Mouse (Mus musculus) liver, embryonic 15.5 days (tissue): ENCODE measurements at regions not wholly inside any gene's neighbourhood (a gene's known extent, or its start where the extent isn't known, plus 50 kb on each side); places are given as distances from the start of the nearest gene placed in this dataset.

Experiments
- ATAC-seq: fragments of 200-750 bp; cut with Nextera tagmentation; 2 replicates; pipeline ENCODE4 v1.8.0; 2017; ENCODE audit warnings: moderate number of reproducible peaks, mild to moderate bottlenecking, moderate library complexity; ENCODE audit not compliant: insufficient read depth
- H3K27ac ChIP-seq: fragments of 300-500 bp; sonication (generic); replicated peaks from 2 replicates; pipeline ENCODE4 v1.5.1; 2015; ENCODE audit warnings: mild to moderate bottlenecking, inconsistent platforms
- H3K27me3 ChIP-seq: fragments of 300-500 bp; sonication (generic); 2 replicates; pipeline ENCODE4 v1.6.1; 2015; ENCODE audit warnings: mild to moderate bottlenecking, inconsistent platforms
- H3K36me3 ChIP-seq: fragments of 300-500 bp; sonication (generic); replicated peaks from 2 replicates; pipeline ENCODE4 v1.6.1; 2015; ENCODE audit warnings: moderate library complexity, mild to moderate bottlenecking, inconsistent platforms
- H3K4me1 ChIP-seq: fragments of 300-500 bp; sonication (generic); replicated peaks from 2 replicates; pipeline ENCODE4 v1.6.1; 2015; ENCODE audit warnings: inconsistent platforms
- H3K4me2 ChIP-seq: fragments of 300-500 bp; sonication (generic); 2 replicates; pipeline ENCODE4 v1.6.1; 2015; ENCODE audit warnings: moderate library complexity, mild to moderate bottlenecking, inconsistent platforms
- H3K4me3 ChIP-seq: fragments of 300-500 bp; sonication (generic); replicated peaks from 2 replicates; pipeline ENCODE4 v1.5.1; 2015; ENCODE audit warnings: mild to moderate bottlenecking, inconsistent platforms
- H3K9ac ChIP-seq: fragments of 300-500 bp; sonication (generic); 2 replicates; pipeline ENCODE4 v1.6.1; 2015; ENCODE audit warnings: moderate library complexity, mild to moderate bottlenecking, inconsistent platforms
- H3K9me3 ChIP-seq: fragments of 300-500 bp; sonication (generic); replicated peaks from 2 replicates; pipeline ENCODE4 v1.6.1; 2016; ENCODE audit warnings: inconsistent platforms
- WGBS: fragments of 180-500 bp; shearing (Covaris S2); methylation state at CpG from one replicate; pipeline ENCODE4 v1.1.7; 2015; ENCODE audit warnings: mixed read lengths; ENCODE audit not compliant: insufficient replicate concordance; 5-methylcytosine and 5-hydroxymethylcytosine counted together

DNA sequence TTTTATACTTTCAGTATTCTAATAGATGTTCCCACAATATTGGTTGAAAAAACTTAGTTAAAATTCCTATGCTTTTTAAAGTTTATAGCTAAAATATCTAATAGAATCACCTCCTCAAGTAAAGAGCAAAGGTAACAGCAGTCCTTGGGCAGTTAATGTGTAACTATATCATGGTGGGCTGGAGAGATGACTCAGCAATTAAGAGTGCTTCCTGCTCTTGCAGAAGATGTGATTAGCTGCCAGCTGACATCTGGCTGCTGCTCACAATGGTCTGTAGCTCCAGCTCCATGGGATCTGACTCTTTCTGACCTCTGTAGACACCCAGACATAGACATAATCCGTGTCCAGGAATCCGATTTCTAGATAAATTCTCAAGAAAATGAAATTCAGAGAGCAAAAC lies 1044.5 kb upstream of the Lcorl start:
- H3K4me3 ChIP-seq = no peak overlapping the region
- no peak for ATAC-seq
- H3K27me3 ChIP-seq = no peaks in the 10 kb centered on the region
- 67% methylated on average over 2 of the region's 2 CpGs for WGBS
- H3K36me3 ChIP-seq = no peaks in the 10 kb centered on the region
- H3K9me3 ChIP-seq = no peaks in the 10 kb centered on the region
- no peaks in the 10 kb centered on the region; the same call in 1 of the 2 replicates for H3K4me1 ChIP-seq
- no peak overlapping the region for H3K27ac ChIP-seq
- H3K9ac ChIP-seq = no peak overlapping the region
- H3K4me2 ChIP-seq = no peak overlapping the region

- Histone ChIP-seq H3K4me2 (no peak overlapping the region), H3K4me3 (no peak overlapping the region), H3K9ac (no peak overlapping the region), H3K27me3 (no peaks in the 10 kb centered on the region), H3K9me3 (no peaks in the 10 kb centered on the region), H3K27ac (no peak overlapping the region), H3K36me3 (no peaks in the 10 kb centered on the region), H3K4me1 (no peaks in the 10 kb centered on the region)
- ATAC-seq = peak; percentile 92
- WGBS = 29% methylated on average over 2 of the region's 2 CpGs
Observed at GRCm38 (mm10) chr5:46894037-46894436, 1036.6 kb upstream of the Lcorl start.

DNA sequence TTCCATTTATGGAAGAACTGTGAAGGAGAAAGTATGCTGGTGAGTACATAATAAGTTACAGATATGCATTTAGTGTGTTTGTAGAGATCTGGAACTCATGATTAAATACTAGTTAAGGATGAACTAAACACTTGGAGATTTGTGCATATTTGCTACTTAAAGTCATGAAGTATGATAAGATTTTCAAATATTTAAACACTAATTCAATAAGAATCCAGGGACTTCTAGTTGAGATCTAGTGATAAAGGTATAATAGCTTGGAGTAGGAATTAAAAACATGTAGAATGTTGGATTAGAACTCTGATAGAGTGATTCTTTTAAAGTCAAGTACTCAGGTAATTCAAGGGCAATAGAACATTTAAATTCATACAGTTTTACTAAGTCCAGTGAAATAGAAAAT lies 1026.5 kb upstream of the Lcorl start:
- ATAC-seq = no peak
- Histone ChIP-seq H3K36me3 (no peaks in the 10 kb centered on the region), H3K9me3 (no peaks in the 10 kb centered on the region), H3K4me1 (no peaks in the 10 kb centered on the region), H3K27me3 (no peaks in the 10 kb centered on the region), H3K4me3 (no peak overlapping the region), H3K4me2 (no peak overlapping the region), H3K27ac (no peak overlapping the region), H3K9ac (no peak overlapping the region)

- Histone ChIP-seq H3K4me2 (no peak overlapping the region), H3K36me3 (no peaks in the 10 kb centered on the region), H3K9me3 (no peaks in the 10 kb centered on the region), H3K4me3 (no peak overlapping the region), H3K4me1 (no peaks in the 10 kb centered on the region), H3K9ac (no peak overlapping the region), H3K27me3 (no peaks in the 10 kb centered on the region), H3K27ac (no peak overlapping the region)
- no peak for ATAC-seq
Observed at GRCm38 (mm10) chr5:46856837-46857236, 999.4 kb upstream of the Lcorl start.

DNA sequence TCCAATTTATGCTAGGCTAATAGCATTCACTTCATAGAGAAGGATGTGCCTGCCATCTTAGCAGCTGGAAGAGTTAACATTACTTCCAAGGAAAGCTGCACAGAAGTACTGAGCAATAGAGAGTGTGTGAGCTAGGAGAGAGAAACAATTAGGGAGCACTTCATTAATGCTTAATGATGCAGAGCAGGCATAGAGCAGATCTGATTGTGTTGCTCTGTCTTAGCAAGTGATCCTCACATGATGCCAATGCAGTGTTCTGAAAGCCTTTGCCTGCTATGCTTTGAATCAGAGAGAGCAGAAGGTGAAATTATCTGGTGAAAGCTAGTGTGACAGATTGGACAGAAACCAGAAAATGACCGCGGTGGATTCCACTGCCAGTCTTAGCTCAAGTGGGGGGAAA lies 987.8 kb upstream of the Lcorl start:
- Histone ChIP-seq H3K9ac (no peak overlapping the region), H3K36me3 (no peaks in the 10 kb centered on the region), H3K27ac (no peak overlapping the region), H3K27me3 (no peaks in the 10 kb centered on the region), H3K4me3 (no peak overlapping the region), H3K4me2 (no peak overlapping the region), H3K4me1 (no peaks in the 10 kb centered on the region), H3K9me3 (no peaks in the 10 kb centered on the region)
- 77% methylated on average over 2 of the region's 2 CpGs for WGBS
- no peak for ATAC-seq

DNA sequence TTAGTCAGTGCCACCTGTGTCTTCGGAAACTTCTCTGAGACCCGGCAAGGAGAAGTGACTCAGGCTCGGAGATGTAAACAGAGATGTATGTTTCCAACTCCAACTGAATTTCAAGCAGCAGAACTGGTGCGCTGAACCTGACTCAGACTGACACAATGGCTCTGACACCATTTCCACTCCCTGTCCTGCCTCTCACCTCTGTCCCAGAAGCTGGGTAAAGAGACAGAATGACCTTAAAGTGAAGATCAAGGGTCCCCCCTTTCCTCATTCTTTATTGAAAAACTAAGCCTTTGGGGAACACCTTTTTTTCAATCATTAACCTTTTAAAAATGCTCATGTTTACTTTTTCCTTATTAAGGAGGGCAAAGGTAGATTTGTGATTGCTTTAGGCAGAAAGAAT lies 979.4 kb upstream of the Lcorl start:
- Histone ChIP-seq H3K4me2 (no peak overlapping the region), H3K27ac (no peak overlapping the region), H3K9me3 (no peaks in the 10 kb centered on the region), H3K4me1 (no peaks in the 10 kb centered on the region), H3K4me3 (no peak overlapping the region), H3K36me3 (no peaks in the 10 kb centered on the region), H3K27me3 (no peaks in the 10 kb centered on the region), H3K9ac (no peak overlapping the region)
- WGBS = 69% methylated on average over 4 of the region's 4 CpGs
- no peak for ATAC-seq

GRCm38 (mm10) chr5:46830797-46831618 lies 973.6 kb upstream of the Lcorl start:
- H3K4me2 ChIP-seq = no peak overlapping the region
- no peak overlapping the region for H3K4me3 ChIP-seq
- no peak overlapping the region for H3K27ac ChIP-seq
- no peaks in the 10 kb centered on the region for H3K4me1 ChIP-seq
- no peaks in the 10 kb centered on the region for H3K9me3 ChIP-seq
- H3K9ac ChIP-seq = no peak overlapping the region
- ATAC-seq = no peak
- H3K36me3 ChIP-seq = no peaks in the 10 kb centered on the region
- 69% methylated on average over 9 of the region's 9 CpGs for WGBS
- H3K27me3 ChIP-seq = no peaks in the 10 kb centered on the region

GRCm38 (mm10) chr5:46830114-46830513 lies 972.7 kb upstream of the Lcorl start:
- H3K27ac ChIP-seq = no peak overlapping the region
- no peak for ATAC-seq
- no peaks in the 10 kb centered on the region for H3K4me1 ChIP-seq
- no peak overlapping the region for H3K9ac ChIP-seq
- no peak overlapping the region for H3K4me2 ChIP-seq
- H3K9me3 ChIP-seq = no peaks in the 10 kb centered on the region
- 77% methylated on average over 6 of the region's 6 CpGs for WGBS
- no peaks in the 10 kb centered on the region for H3K36me3 ChIP-seq
- no peak overlapping the region for H3K4me3 ChIP-seq
- no peaks in the 10 kb centered on the region for H3K27me3 ChIP-seq

DNA sequence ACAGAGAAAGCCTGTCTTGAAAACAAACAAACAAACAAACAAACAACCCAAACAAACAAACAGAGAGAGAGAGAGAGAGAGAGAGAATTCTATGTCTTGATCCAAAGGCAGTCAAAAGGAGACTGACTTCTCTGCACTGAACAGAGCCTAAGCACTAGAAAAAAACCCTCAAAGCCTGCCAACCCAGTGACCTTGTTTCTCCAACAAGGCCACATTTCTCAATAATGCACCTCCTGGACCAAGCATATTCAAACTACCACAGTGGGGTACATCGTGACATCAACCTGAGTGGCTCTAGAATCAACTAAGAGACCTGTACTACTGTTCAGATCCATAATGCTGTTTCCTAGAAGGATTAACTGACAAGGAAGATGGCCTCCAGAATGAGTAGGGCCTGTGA lies 969.0 kb upstream of the Lcorl start:
- WGBS = 64% methylated on average over 1 of the region's 1 CpGs
- no peaks in the 10 kb centered on the region for H3K36me3 ChIP-seq
- no peak overlapping the region for H3K4me3 ChIP-seq
- no peak overlapping the region for H3K27ac ChIP-seq
- no peaks in the 10 kb centered on the region for H3K9me3 ChIP-seq
- ATAC-seq = no peak
- H3K27me3 ChIP-seq = no peaks in the 10 kb centered on the region
- no peak overlapping the region for H3K4me2 ChIP-seq
- no peak overlapping the region for H3K9ac ChIP-seq
- no peaks in the 10 kb centered on the region for H3K4me1 ChIP-seq

DNA sequence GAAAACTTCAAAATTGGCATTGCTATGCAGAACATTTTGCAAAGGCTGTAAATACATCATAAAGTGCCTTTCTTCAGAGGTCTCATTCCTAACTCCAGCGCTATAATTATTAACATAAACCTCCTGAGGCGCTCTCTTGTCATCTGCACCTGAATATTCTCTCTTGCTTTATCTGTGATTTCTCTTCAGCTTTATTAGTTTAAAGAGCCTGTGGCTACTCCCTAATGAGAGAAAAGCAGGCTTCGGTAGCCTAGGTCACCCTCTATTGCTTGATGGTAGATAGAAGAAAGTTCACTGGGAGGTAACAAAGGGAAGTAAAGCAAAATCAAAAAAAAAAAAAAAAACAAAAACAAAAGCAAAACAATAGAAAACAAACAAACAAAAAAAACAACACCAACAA lies 967.5 kb upstream of the Lcorl start:
- H3K4me2 ChIP-seq = no peak overlapping the region
- WGBS = 65% methylated on average over 3 of the region's 3 CpGs
- no peak overlapping the region for H3K4me3 ChIP-seq
- no peaks in the 10 kb centered on the region for H3K36me3 ChIP-seq
- no peaks in the 10 kb centered on the region for H3K9me3 ChIP-seq
- H3K9ac ChIP-seq = no peak overlapping the region
- no peak overlapping the region for H3K27ac ChIP-seq
- no peaks in the 10 kb centered on the region for H3K27me3 ChIP-seq
- no peak for ATAC-seq
- no peaks in the 10 kb centered on the region for H3K4me1 ChIP-seq

DNA sequence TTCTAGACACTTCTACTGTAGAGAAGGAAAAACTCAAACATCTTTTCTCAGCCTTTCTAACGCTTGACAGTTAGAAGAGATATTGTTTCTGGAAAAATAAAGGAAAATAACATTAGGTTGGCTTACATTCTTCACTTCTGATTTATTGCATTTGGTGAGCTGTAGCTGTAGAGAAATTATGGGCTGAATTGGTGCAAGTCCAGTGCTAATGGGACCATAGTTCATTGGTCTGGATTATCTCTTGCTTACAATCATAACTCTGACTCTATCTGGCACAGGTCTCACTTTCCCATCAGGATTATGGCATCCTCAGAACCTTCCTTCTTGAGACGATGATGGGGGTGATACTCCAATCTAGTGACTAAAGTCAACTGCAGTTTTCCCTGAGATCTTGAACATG lies 937.7 kb upstream of the Lcorl start:
- H3K9me3 ChIP-seq = no peaks in the 10 kb centered on the region
- no peaks in the 10 kb centered on the region for H3K36me3 ChIP-seq
- H3K9ac ChIP-seq = no peak overlapping the region
- H3K27ac ChIP-seq = no peak overlapping the region
- H3K4me1 ChIP-seq = no peaks in the 10 kb centered on the region
- WGBS = 58% methylated on average over 2 of the region's 2 CpGs
- H3K4me2 ChIP-seq = no peak overlapping the region
- H3K4me3 ChIP-seq = no peak overlapping the region
- ATAC-seq = no peak
- no peaks in the 10 kb centered on the region for H3K27me3 ChIP-seq

DNA sequence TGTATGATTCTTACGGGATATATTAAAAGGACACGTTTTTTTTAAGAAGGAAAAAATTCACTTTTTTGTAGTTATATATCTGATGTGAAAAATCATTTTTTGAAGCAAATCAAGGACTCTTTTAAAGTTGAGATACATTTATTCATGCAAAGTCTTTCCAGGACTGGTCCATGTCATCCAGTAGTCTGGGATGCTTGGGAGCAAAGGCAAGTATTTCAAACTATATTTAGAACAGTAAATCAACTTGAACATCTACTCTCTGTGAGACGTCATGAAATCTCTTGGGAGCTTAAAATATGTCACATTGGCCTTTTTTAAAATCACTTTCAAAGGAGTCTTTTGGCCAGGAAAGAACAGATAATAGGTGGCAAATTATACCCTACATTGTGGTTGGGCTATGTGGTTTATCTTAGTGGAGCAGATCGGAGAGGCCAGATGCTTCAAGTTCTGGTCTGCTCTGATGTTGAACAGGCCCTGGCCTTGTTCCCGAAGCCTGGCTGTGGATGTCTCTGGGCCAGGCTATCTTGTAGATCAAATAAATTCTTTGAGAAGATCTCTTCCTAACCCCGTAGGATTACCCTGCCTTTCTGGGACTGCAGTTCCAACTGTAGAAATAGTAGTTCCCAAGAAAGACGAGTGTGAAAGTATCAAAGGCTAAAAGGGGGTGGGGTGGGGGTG lies 936.8 kb upstream of the Lcorl start:
- no peaks in the 10 kb centered on the region for H3K4me1 ChIP-seq
- ATAC-seq = no peak
- no peak overlapping the region for H3K4me3 ChIP-seq
- no peaks in the 10 kb centered on the region for H3K9me3 ChIP-seq
- H3K9ac ChIP-seq = no peak overlapping the region
- WGBS = 33% methylated on average over 7 of the region's 7 CpGs
- H3K36me3 ChIP-seq = no peaks in the 10 kb centered on the region
- no peaks in the 10 kb centered on the region for H3K27me3 ChIP-seq
- H3K4me2 ChIP-seq = no peak overlapping the region
- no peak overlapping the region for H3K27ac ChIP-seq
